Mouse (Mus musculus) embryonic stem cell, embryonic (primary cell): Measurements from ENCODE around the gene Traf2.

Experiments used
- CTCF ChIA-PET, 4 experiments: fragments of 300-600 bp in 2 of 4; fragments of 350-600 bp in 2 of 4; sonication (Branson Sonifier 250); formaldehyde crosslinking; loops; one replicate each; lab custom pipeline; 2022; ENCODE audit warnings: inconsistent platforms in 2 of 4; lab: Charles Lee
- POLR2A ChIA-PET, 4 experiments: fragments of 300-600 bp in 2 of 4; fragments of 350-600 bp in 2 of 4; sonication (Branson Sonifier 250); formaldehyde crosslinking; loops; one replicate each; lab custom pipeline; 2022; ENCODE audit warnings: antibody characterized with exemption in 4 of 4, inconsistent platforms in 1 of 4; lab: Charles Lee

Gene Traf2

DNA sequence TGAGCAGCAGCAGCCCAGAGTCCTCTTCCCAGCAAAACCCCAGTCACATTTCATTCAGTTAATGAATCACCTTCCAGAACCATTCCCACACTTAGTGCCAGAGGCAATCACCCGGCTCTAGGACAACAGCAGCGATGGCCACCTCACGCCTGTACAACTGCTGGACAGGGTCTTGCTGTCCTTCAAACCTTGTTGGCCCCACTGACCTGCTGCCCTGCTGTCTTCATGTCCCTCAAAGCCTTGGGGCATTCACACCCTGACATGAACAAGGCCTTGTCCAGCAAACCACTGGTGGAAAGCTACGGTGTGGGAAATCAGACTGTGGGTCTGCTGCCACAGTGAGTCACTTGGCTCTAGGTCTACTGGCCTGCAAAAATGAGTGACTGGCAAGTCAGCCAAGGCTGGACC lies 6.2 kb downstream of the Traf2 start:
- ChIA-PET POLR2A (interaction anchor here in 3 of 4 experiments (0.6 to 1.1 kb wide), 5 partner anchors 17 to 371 kb away, joined by 3 to 9 read pairs (median 4); partner anchors contain the start of gene Edf1 (in 1 of the 3)), CTCF (interaction anchor here in 1 of 4 experiments (0.6 kb wide), 1 partner anchor 361 kb away, joined by 5 read pairs; no protein-coding TSS in a partner anchor)

DNA sequence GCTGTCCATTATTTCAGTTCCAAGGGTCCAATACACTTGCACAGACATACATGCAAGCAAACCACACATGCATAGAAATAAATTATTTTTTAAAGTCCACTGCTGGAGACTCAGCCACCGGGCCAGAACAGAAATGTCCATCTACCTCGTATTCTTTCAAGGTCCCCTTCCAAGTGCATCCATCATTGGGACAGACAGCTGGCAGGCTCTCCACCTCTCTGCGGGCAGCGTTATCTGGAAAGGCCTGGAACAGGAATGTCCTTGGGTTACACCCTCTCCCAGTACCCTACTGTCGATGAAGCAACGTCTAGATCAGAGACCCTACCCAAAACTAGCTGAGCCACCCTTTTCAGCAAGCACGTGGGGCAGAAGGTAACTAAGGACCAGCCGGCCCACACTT lies 10.2 kb downstream of the Traf2 start:
- ChIA-PET CTCF (interaction anchor here in 2 of 4 experiments (0.7 to 1.1 kb wide), 2 partner anchors 14 to 42 kb away, joined by 3 read pairs; no protein-coding TSS in a partner anchor), POLR2A (interaction anchor here in 2 of 4 experiments (1.3 to 2.8 kb wide), 5 partner anchors 10 to 45 kb away, joined by 3 to 10 read pairs (median 4); partner anchors contain the start of genes Traf2 (in 2 of the 2) and Ajm1 (in 1 of the 2))

DNA sequence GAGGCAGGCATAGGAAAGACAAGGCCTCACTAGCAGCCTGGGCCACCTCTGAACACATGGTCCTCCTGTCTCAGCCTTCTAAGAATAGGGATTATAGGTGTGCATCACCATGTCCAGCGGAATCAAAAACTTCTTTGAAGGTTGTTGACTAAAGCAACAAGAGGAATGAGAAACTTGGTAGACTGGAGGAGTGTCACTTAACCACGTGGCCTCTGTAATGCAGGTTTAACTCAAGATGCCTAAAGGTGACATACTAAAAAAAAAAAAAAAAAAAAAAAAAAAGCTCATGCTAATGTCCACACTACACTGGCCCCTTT lies 11.9 kb downstream of the Traf2 start:
- CTCF ChIA-PET = no interaction called here
- POLR2A ChIA-PET = interaction anchor here in 3 of 4 experiments (0.5 to 2.8 kb wide), 3 partner anchors 12 to 1100 kb away, joined by 3 to 10 read pairs (median 4); partner anchors contain the start of gene Traf2 (in 1 of the 3)

DNA sequence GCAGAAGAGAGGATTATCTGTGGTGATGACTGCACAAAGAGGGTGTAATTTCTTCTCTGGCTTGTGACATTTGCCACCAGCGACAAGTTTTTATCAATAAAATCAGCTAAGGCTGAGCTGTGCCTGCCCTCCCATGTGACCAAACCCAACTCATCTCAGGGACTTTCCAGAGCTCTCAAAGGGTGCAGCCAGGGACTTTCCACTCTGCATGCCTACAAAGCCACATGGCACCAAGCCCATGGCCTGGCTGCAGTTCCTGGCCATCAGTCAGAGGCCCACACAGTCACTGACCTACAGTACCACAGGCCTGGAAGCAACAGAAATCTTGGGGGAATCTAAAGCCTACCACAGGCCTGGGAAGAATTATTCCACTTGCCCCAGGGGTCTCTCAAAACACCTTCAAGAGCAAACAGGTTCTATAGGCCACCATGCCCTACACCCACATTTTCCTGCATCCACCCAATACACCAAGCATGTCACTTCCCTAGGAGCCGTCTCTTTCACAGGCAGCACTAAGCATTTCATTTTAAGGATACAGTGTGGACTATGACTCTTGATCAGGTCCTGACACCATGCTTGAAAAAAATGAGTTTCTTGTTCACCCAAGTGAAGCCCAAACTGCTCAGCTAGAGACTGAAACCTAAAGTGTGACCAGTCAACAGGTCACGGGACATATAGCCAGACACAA lies 12.4 kb downstream of the Traf2 start:
- ChIA-PET POLR2A (no interaction called here), CTCF (no interaction called here)

DNA sequence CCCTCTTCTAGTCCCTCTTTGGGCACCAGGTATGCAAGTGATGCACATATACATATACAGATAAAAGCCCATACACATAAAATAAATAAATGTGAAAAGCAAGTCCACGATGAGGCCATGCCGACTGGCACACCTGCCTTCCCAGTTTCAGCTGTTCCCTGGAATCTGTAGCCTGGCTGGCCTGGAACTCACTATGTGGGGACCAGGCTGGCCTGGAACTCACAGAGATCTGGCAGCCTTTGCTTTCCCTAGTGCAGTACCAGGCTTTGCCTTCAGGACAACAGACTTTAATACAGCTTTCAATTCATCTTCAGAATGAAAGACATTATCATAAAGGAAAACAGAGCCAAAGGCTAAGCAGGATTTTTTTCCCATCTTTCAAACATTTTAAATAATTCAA lies 13.0 kb downstream of the Traf2 start:
- ChIA-PET POLR2A (interaction anchor here in 1 of 4 experiments (1.2 kb wide), 1 partner anchor 9 kb away, joined by 3 read pairs; no protein-coding TSS in a partner anchor), CTCF (no interaction called here)

- ChIA-PET CTCF (interaction anchor here in 1 of 4 experiments (0.5 kb wide), 1 partner anchor 60 kb away, joined by 6 read pairs; no protein-coding TSS in a partner anchor), POLR2A (interaction anchor here in 1 of 4 experiments (0.7 kb wide), 1 partner anchor 17 kb away, joined by 3 read pairs; no protein-coding TSS in a partner anchor)
Observed at GRCm38 (mm10) chr2:25526510-25527302, 20.0 kb downstream of the Traf2 start.

DNA sequence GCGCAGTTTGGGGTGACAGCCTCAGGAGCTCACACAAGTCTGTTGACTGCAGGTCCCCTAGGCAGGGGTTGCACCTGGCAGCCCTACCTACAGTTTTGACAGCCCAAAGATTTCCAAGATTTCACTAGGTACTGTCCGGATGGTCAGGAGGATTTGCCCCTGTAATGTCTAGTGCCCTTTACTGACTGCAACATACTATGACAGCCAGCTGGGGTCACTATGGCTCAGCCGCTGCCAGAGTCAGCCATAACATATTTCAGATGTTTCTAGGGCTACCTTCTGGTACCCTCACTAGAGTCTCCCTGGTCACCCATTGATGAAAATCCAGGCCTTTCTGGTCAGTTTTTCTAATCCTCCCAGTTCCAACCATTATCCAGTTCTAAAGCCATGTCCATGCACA lies 36.8 kb downstream of the Traf2 start:
- ChIA-PET CTCF (interaction anchor here in 2 of 4 experiments (1.0 to 1.1 kb wide), 2 partner anchors 10 to 72 kb away, joined by 3 to 4 read pairs; partner anchors contain the start of gene Ajm1 (in 1 of the 2)), POLR2A (interaction anchor here in 1 of 4 experiments (0.8 kb wide), 1 partner anchor 97 kb away, joined by 3 read pairs; no protein-coding TSS in a partner anchor)

- CTCF ChIA-PET = interaction anchor here (0.6 to 1.3 kb wide), 12 partner anchors 9 to 212 kb away, joined by 3 to 8 read pairs (median 4); partner anchors contain the start of genes Ajm1 (in 1 of the 4) and Traf2 (in 1 of the 4)
- POLR2A ChIA-PET = interaction anchor here in 2 of 4 experiments (0.6 to 1.5 kb wide), 5 partner anchors 9 to 51 kb away, joined by 3 to 8 read pairs (median 3); partner anchors contain the start of gene Edf1 (in 1 of the 2)
Observed at GRCm38 (mm10) chr2:25506964-25507363, 39.8 kb downstream of the Traf2 start.

GRCm38 (mm10) chr2:25505860-25506259 lies 40.9 kb downstream of the Traf2 start:
- ChIA-PET POLR2A (interaction anchor here in 2 of 4 experiments (0.5 to 1.4 kb wide), 2 partner anchors 41 to 362 kb away, joined by 3 read pairs; partner anchors contain the start of gene Traf2 (in 1 of the 2)), CTCF (interaction anchor here in 1 of 4 experiments (1.3 kb wide), 1 partner anchor 51 kb away, joined by 3 read pairs; no protein-coding TSS in a partner anchor)

DNA sequence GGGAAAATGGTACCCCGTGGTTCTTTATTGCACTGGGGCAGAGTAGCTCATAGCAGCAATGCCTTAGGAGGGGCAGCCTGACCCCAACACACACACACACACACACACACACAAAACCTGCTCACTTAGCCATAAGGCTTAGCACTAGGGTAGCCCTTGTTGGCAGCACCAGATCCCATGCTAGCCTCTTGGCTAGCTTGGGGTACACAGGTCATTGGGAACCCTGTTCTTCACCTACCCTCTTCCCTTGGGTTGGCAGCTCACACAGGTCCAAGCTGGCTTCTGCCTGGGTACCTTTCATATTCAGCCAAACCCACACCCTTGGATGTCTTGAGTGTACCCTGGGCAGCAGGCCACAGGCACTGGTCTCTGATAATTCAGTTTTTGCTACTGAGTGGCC lies 41.7 kb downstream of the Traf2 start:
- POLR2A ChIA-PET = interaction anchor here in 1 of 4 experiments (1.4 kb wide), 1 partner anchor 42 kb away, joined by 3 read pairs; the partner anchor contains the start of gene Traf2
- CTCF ChIA-PET = interaction anchor here in 3 of 4 experiments (0.6 kb wide), 3 partner anchors 28 to 276 kb away, joined by 3 to 4 read pairs (median 3); no protein-coding TSS in a partner anchor

DNA sequence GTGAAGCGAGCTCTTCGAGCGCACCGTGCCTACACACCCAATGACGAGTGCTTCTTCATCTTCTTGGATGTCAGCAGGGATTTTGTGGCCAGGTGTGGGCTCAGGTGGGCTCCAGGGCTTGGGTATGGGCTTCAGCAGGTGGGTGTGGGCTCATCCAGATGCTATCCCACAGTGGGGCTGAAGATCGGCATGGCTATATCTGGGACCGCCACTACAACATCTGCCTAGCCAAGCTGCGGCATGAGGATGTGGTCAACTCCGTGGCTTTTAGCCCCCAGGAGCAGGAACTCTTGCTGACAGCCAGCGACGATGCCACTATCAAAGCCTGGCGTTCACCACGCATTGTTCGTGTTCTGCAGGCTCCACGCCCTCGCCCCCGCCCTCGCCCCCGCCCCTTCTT lies 42.2 kb downstream of the Traf2 start:
- CTCF ChIA-PET = interaction anchor here in 2 of 4 experiments (0.6 kb wide), 2 partner anchors 28 to 276 kb away, joined by 3 to 4 read pairs; no protein-coding TSS in a partner anchor
- POLR2A ChIA-PET = interaction anchor here in 2 of 4 experiments (1.0 to 1.4 kb wide), 2 partner anchors 42 to 78 kb away, joined by 3 to 5 read pairs; partner anchors contain the start of gene Traf2 (in 1 of the 2)

DNA sequence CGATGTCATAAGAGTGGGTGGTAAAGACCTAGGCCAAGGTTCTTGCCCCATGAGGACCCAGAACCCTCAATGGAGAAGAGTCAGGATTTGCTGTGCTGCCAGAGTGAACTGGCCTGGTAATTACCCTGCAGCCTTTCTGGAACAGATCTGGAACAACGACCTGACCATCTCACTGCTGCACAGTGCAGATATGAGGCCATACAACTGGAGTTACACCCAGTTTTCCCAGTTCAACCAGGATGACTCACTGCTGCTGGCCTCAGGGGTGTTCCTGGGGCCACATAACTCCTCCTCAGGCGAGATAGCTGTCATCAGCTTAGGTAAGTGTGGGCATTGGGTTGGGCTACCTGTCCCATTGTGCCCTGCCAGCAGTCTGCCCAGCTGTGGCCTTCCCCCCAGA lies 44.0 kb downstream of the Traf2 start:
- CTCF ChIA-PET = interaction anchor here in 1 of 4 experiments (0.5 kb wide), 1 partner anchor 35 kb away, joined by 3 read pairs; no protein-coding TSS in a partner anchor
- POLR2A ChIA-PET = interaction anchor here in 2 of 4 experiments (0.5 to 2.0 kb wide), 2 partner anchors 35 to 44 kb away, joined by 3 to 7 read pairs; partner anchors contain the start of gene Traf2 (in 1 of the 2)

GRCm38 (mm10) chr2:25501593-25502486 lies 44.9 kb downstream of the Traf2 start, which contains the start of gene C8g:
C8g (minus strand) TSS chr2:25501719.
- POLR2A ChIA-PET = interaction anchor here in 1 of 4 experiments (0.8 to 2.0 kb wide), 4 partner anchors 34 to 277 kb away, joined by 3 to 7 read pairs (median 3); partner anchors contain the start of genes Traf2 and Tubb4b

DNA sequence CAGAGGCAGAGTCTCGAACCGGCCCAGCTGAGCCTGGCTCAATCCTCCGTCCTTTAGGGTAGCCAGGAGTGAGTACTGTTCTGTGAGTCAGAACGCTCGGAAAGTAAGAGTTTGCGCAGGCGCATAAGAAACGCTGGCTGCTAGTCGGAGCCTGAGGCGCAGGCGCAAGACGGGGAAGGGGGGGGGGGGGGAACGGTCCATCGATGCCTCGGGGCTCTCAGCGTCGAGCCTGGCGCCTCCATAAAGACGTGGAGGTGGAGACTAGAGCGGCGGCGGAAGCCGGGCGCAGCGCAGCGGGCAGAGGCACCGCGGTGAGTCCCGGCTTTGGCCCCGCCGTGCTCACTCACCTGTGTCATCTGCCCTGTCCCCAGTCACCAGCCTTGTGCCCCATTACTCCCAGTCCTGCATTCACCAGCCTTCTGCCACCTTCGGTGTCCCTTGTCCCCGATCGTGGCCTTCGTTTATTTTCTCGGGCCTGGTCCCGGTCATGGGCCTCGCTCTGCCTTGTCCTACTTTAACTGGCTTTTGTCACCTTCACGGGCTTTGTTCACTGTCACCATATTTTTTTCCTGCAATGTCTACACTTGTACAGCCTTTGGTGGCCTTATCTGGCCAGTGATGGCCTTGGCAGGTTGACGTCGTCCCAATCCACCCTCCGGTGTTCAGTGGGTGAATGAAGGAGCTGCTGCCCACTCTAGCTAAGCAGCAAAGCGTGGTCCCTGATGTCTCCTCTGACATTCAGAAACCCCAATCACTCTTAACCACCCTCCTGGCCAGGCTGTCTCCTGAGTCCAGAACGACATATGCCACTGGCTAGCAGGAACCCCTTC lies 45.9 kb downstream of the Traf2 start, which contains the start of gene Fbxw5:
Gene Fbxw5, plus strand, starts transcription at position 175 of the 830 bp plus-strand sequence.
- ChIA-PET POLR2A (interaction anchor here in 3 of 4 experiments (0.6 to 2.0 kb wide), 7 partner anchors 33 to 434 kb away, joined by 3 to 7 read pairs (median 3); partner anchors contain the start of genes Traf2 (in 1 of the 3) and Tubb4b (in 1 of the 3)), CTCF (interaction anchor here in 1 of 4 experiments (0.6 kb wide), 1 partner anchor 16 kb away, joined by 7 read pairs; no protein-coding TSS in a partner anchor)

More at GRCm38 (mm10) chr2:25501593-25502486, 44.9 kb downstream of the Traf2 start, which contains the start of gene C8g:
- CTCF ChIA-PET = interaction anchor here in 1 of 4 experiments (0.5 to 0.6 kb wide), 2 partner anchors 36 to 178 kb away, joined by 3 read pairs; no protein-coding TSS in a partner anchor

DNA sequence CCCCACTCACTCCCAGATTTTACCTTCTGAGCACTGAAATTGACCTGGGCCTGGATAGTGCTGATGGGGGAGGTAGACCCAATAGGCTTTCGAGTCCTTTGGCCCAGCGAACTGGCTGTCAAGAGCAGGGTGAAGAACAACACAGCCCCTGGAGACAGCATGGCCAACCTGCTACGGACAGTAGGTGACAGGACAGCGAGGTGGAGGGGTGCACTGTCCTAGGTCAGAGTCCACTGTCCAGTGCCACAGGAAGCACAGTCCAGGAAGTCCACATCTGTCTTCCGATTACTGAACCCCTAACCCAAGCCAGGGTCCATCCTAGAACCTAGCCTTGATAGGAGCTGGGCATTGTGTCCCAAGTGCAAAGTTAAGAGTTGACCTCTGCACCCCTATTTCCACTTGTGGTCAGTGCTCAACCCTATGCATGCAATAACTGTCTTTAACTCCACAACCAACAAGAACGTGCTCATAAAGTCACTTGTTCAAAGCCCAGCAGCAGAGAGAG lies 46.6 kb downstream of the Traf2 start:
- ChIA-PET CTCF (interaction anchor here in 2 of 4 experiments (0.6 to 1.4 kb wide), 4 partner anchors 16 to 322 kb away, joined by 3 to 7 read pairs (median 4); partner anchors contain the start of gene Abca2 (in 1 of the 2)), POLR2A (interaction anchor here in 3 of 4 experiments (0.6 to 1.3 kb wide), 5 partner anchors 54 to 434 kb away, joined by 3 to 8 read pairs (median 3); partner anchors contain the start of gene Edf1 (in 1 of the 3))
